Mouse (Mus musculus) ES-E14 (cell line): ENCODE measurements around the gene Ccdc122. TPM values are rescaled to one million over a fixed set of nuclear protein-coding genes. Genes with fewer than 3 reads are reported as not detected.

Experiments
- DNase-seq: peaks from one replicate; pipeline ENCODE4 v3.0.0-alpha.2; 2013; ENCODE audit warnings: low read depth, low spot score
- H3K27ac ChIP-seq: 2 replicates; pipeline ENCODE4 v1.5.1; 2012; ENCODE audit warnings: low read depth, mild to moderate bottlenecking, low read length, moderate library complexity, mixed read lengths; ENCODE audit not compliant: poor library complexity, insufficient read depth, severe bottlenecking
- H3K36me3 ChIP-seq: 2 replicates; pipeline ENCODE4 v1.6.1; 2012; ENCODE audit warnings: mild to moderate bottlenecking, low read length, moderate library complexity, mixed read lengths; ENCODE audit not compliant: control insufficient read depth, poor library complexity, insufficient read depth, severe bottlenecking
- H3K4me1 ChIP-seq, 2 experiments: fragments of 150-350 bp in 1 of 2; sonication (generic) in 1 of 2; 2 replicates each; pipeline ENCODE4 v1.6.1; 2012; ENCODE audit warnings: low read length in 2 of 2, mild to moderate bottlenecking in 1 of 2, mixed read lengths in 1 of 2; ENCODE audit not compliant: control insufficient read depth in 2 of 2, insufficient read depth in 2 of 2, poor library complexity in 1 of 2
- H3K4me3 ChIP-seq, 2 experiments: fragments of 150-350 bp in 1 of 2; sonication (generic) in 1 of 2; 2 replicates each; pipeline ENCODE4 v1.5.1; 2012; ENCODE audit warnings: low read length in 2 of 2, low read depth in 1 of 2, mild to moderate bottlenecking in 1 of 2, mixed read lengths in 1 of 2; ENCODE audit not compliant: insufficient read depth in 1 of 2, poor library complexity in 1 of 2, severe bottlenecking in 1 of 2
- H3K9ac ChIP-seq: 2 replicates; pipeline ENCODE4 v1.6.1; 2012; ENCODE audit warnings: low read depth, mild to moderate bottlenecking, low read length, mixed read lengths; ENCODE audit not compliant: poor library complexity, insufficient read depth, severe bottlenecking
- H3K9me3 ChIP-seq: fragments of 150-350 bp; sonication (generic); 2 replicates; pipeline ENCODE4 v1.6.1; 2012; ENCODE audit warnings: low read depth, mild to moderate bottlenecking, low read length; ENCODE audit not compliant: control insufficient read depth, insufficient read depth
- CHD2 ChIP-seq: IDR thresholded peaks from 2 replicates; pipeline ENCODE4 v1.6.1; 2014; ENCODE audit warnings: mild to moderate bottlenecking, low read depth, low read length, inconsistent platforms
- HCFC1 ChIP-seq: IDR thresholded peaks from 2 replicates; pipeline ENCODE4 v1.6.1; 2012; ENCODE audit warnings: low read length, inconsistent platforms, borderline replicate concordance; ENCODE audit not compliant: insufficient read depth
- MAFK ChIP-seq: IDR thresholded peaks from 2 replicates; pipeline ENCODE4 v1.6.1; 2014; ENCODE audit warnings: mild to moderate bottlenecking, low read depth, low read length, inconsistent platforms; ENCODE audit not compliant: insufficient read depth
- ZC3H11A ChIP-seq: IDR thresholded peaks from 2 replicates; pipeline ENCODE4 v1.6.1; 2012; ENCODE audit warnings: low read depth, mild to moderate bottlenecking, inconsistent platforms, low read length, borderline replicate concordance
- ZNF384 ChIP-seq: IDR thresholded peaks from 2 replicates; pipeline ENCODE4 v1.6.1; 2012; ENCODE audit warnings: low read depth, low read length, inconsistent platforms
- in situ Hi-C, 2 experiments: fragments of 600-800 bp; cut with MboI; formaldehyde crosslinking; loops; one replicate each; pipeline ENCODE4 v1.15.1; 2025; ENCODE audit warnings: low sequenced_read_pairs in 2 of 2, inconsistent platforms in 1 of 2; ENCODE audit not compliant: unreplicated experiment in 2 of 2
- total RNA-seq: library from RNA; depleted of rRNA; stranded (reverse); fragments of 300-350 nt; gene quantifications from 2 replicates; pipeline ENCODE4 v1.2.3, GENCODE M21; 2012

Gene Ccdc122
- total RNA-seq, 1 experiment = 1.5 TPM

- H3K36me3 ChIP-seq = no peaks in the 10 kb centered on the region
- DNase-seq = no peak
- TF ChIP-seq ZC3H11A = no peak
- TF ChIP-seq MAFK = no peak
- TF ChIP-seq HCFC1 = no peak
- no peak for TF ChIP-seq CHD2
- in situ Hi-C loops = no loop called here
- no peak overlapping the region for H3K4me3 ChIP-seq
- no peaks in the 10 kb centered on the region for H3K9me3 ChIP-seq
- peaks cover 1 to 2% of the 10 kb centered on the region in 2 experiments; a peak in 2 of 4 replicates for H3K4me1 ChIP-seq
- no peak overlapping the region for H3K27ac ChIP-seq
- H3K9ac ChIP-seq = no peak overlapping the region
Measured at GRCm38 (mm10) chr14:77034175-77034915, 2.2 kb upstream of the Ccdc122 start.

DNA sequence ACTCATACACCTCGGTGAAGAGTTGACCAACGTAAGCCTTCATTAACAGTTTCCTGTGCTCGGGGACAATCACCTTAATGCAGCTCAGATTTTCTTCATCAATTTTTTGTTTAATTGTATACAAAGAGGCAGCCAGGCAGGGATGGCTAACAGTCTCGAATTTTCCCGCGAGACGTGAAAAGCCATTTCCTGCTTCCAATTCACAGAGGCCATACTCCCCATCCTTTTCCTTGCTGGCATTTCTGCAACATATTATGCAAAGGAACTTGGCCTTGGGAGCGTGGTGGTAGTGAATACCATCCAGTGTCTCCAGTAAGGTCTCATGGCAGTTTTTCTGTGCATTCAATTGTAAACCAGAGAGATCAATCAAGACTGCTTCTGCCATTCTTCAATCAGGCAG, 1.6 kb upstream of the Ccdc122 start:
- in situ Hi-C loops = no loop called here
- no peak for DNase-seq

GRCm38 (mm10) chr14:77037330-77037729, 758 bp downstream of the Ccdc122 start:
- Histone ChIP-seq H3K27ac (no peak overlapping the region), H3K9me3 (no peaks in the 10 kb centered on the region), H3K9ac (no peak overlapping the region), H3K4me1 (no peaks in the 10 kb centered on the region), H3K36me3 (no peaks in the 10 kb centered on the region), H3K4me3 (no peak overlapping the region)
- no peak for TF ChIP-seq HCFC1
- TF ChIP-seq ZC3H11A = no peak
- no peak for TF ChIP-seq ZNF384
- in situ Hi-C loops = no loop called here
- DNase-seq = no peak

More for the DNA sequence above, 1.6 kb upstream of the Ccdc122 start:
- Histone ChIP-seq H3K9me3 (no peaks in the 10 kb centered on the region), H3K36me3 (no peaks in the 10 kb centered on the region), H3K4me1 (peaks cover 1 to 2% of the 10 kb centered on the region in 2 experiments; a peak in 2 of 4 replicates), H3K4me3 (no peak overlapping the region), H3K27ac (no peak overlapping the region), H3K9ac (no peak overlapping the region)
- TF ChIP-seq MAFK = no peak
- TF ChIP-seq ZC3H11A = no peak
- no peak for TF ChIP-seq CHD2
- TF ChIP-seq HCFC1 = no peak

DNA sequence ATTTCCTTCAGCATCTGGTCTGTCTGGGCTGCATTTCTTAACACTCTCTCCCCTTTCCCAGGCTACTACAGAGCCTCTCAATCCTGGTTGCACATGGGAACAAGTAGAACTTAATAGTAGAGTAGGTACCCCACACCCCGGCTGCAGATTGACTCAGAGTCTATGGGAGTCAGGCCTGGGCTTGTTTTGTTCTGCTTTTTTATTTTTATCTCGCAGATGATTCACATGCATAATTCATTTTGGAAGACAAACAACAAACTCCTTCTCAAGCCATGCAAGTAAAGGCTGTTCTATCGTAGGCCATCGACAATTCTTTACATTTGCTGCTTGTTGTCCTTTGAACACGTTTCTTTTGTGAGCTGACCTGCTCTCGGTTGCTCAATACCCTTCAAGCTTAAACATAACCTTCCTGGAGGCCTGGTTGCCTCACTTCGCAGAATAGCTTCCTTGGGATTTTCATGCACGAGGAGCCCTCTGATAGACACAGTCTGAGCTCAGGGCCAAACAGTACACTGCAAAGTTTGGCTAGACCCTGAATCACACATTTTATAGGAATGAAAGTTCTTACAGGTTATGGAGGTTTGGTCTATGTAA, 1.4 kb downstream of the Ccdc122 start:
- Histone ChIP-seq H3K4me3 (no peak overlapping the region), H3K36me3 (no peaks in the 10 kb centered on the region), H3K9me3 (no peaks in the 10 kb centered on the region), H3K9ac (no peak overlapping the region), H3K4me1 (no peaks in the 10 kb centered on the region), H3K27ac (no peak overlapping the region)
- in situ Hi-C loops = no loop called here
- no peak for TF ChIP-seq CHD2
- no peak for TF ChIP-seq MAFK
- no peak for DNase-seq

DNA sequence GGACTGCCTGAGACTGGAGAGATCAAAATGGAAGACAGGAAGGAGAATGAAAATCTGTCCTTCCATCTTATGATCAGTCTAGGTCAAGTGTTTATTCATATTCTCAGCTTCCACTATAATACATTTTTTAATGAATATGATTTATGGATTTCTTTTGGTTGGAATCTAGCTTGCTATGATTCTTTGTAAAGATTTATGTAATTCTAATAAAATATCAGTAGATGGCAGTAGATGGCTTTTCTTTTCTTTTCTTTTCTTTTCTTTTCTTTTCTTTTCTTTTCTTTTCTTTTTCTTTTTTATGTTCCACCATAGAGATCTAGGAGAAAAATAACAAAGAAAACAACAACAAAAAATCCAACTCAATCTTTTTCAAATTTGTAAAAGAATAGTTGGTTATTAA, 16.7 kb downstream of the Ccdc122 start:
- Histone ChIP-seq H3K27ac (no peak overlapping the region), H3K9me3 (no peaks in the 10 kb centered on the region; the same call in 1 of the 2 replicates), H3K4me3 (no peak overlapping the region), H3K4me1 (no peaks in the 10 kb centered on the region), H3K9ac (no peak overlapping the region), H3K36me3 (no peaks in the 10 kb centered on the region)
- TF ChIP-seq MAFK = no peak
- no peak for TF ChIP-seq HCFC1
- no peak for TF ChIP-seq CHD2
- no peak for TF ChIP-seq ZNF384
- no peak for TF ChIP-seq ZC3H11A
- in situ Hi-C loops = no loop called here
- DNase-seq = no peak
